Mouse (Mus musculus) kidney, adult 2 months (tissue): Measurements from ENCODE around the gene Ppp1r36. TPM values are rescaled to one million over a fixed set of nuclear protein-coding genes. Genes with fewer than 3 reads are reported as not detected.
"Not testable (repeated sequence)": the region's sequence is repeated elsewhere in the genome, so short reads cannot be mapped to it uniquely, and the experiment has no call there.

ENCODE experiments used
- DNase-seq: peaks from one replicate; pipeline ENCODE4 v3.0.0; 2021
- H3K27ac ChIP-seq: fragments of 200-500 bp; 2 replicates; pipeline ENCODE4 v1.5.1; 2012; ENCODE audit warnings: low read depth, low read length, control low read depth, inconsistent platforms; ENCODE audit not compliant: insufficient read depth
- H3K27me3 ChIP-seq: fragments of 200-500 bp; replicated peaks from 2 replicates; pipeline ENCODE4 v1.6.1; 2012; ENCODE audit warnings: mild to moderate bottlenecking, moderate library complexity, low read length, inconsistent platforms; ENCODE audit not compliant: control insufficient read depth, insufficient read depth
- H3K36me3 ChIP-seq: fragments of 200-500 bp; 2 replicates; pipeline ENCODE4 v1.6.1; 2012; ENCODE audit warnings: mild to moderate bottlenecking, moderate library complexity, low read length, inconsistent platforms; ENCODE audit not compliant: control insufficient read depth, insufficient read depth
- H3K4me1 ChIP-seq: fragments of 200-500 bp; 2 replicates; pipeline ENCODE4 v1.6.1; 2011; ENCODE audit warnings: low read length; ENCODE audit not compliant: control insufficient read depth, insufficient read depth
- H3K4me3 ChIP-seq: fragments of 200-500 bp; 2 replicates; pipeline ENCODE4 v1.5.1; 2011; ENCODE audit warnings: mild to moderate bottlenecking, low read depth, low read length, control low read depth; ENCODE audit not compliant: insufficient read depth
- CTCF ChIP-seq: fragments of 200-500 bp; conservative IDR thresholded peaks from 2 replicates; pipeline ENCODE4 v1.5.1; 2011; ENCODE audit warnings: low read depth, mild to moderate bottlenecking, control low read depth, low read length, moderate library complexity, mixed read lengths; ENCODE audit not compliant: insufficient read depth, insufficient read length
- POLR2A ChIP-seq: fragments of 200-500 bp; IDR thresholded peaks from one replicate; pipeline ENCODE4 v1.6.1; 2011; ENCODE audit warnings: low read depth, low read length, control low read depth
- WGBS: fragments of 180-500 bp; shearing (Covaris S2); methylation state at CpG from one replicate; pipeline ENCODE4 v1.1.7; 2018; 5-methylcytosine and 5-hydroxymethylcytosine counted together
- polyA plus RNA-seq: library from polyadenylated mRNA; depleted of rRNA; stranded (reverse); fragments of >200 nt; gene quantifications from 2 replicates; pipeline ENCODE4 v1.2.3, GENCODE M21; 2012

Ppp1r36 gene
- polyA plus RNA-seq, 1 experiment, result 0.31 TPM

GRCm38 (mm10) chr12:76434111-76434510 is 16.8 kb downstream of the Ppp1r36 start:
- Histone ChIP-seq H3K4me3 (no peak overlapping the region), H3K27ac (no peak overlapping the region), H3K4me1 (no peaks in the 10 kb centered on the region), H3K36me3 (no peaks in the 10 kb centered on the region), H3K27me3 (no peaks in the 10 kb centered on the region)
- no peak for DNase-seq
- WGBS, result 60% methylated on average over 7 of the region's 7 CpGs
- TF ChIP-seq CTCF (no peak), POLR2A (no peak)

- Histone ChIP-seq H3K27ac (no peak overlapping the region), H3K4me3 (no peak overlapping the region), H3K4me1 (no peaks in the 10 kb centered on the region), H3K27me3 (no peaks in the 10 kb centered on the region), H3K36me3 (no peaks in the 10 kb centered on the region)
- no peak for DNase-seq
- WGBS, result 15% methylated on average over 17 of the region's 17 CpGs
- TF ChIP-seq CTCF (no peak), POLR2A (no peak)
These were observed 17.7 kb downstream of the Ppp1r36 start for GRCm38 (mm10) chr12:76435084-76435483.

- DNase-seq, result no peak
These were observed 18.2 kb downstream of the Ppp1r36 start for GRCm38 (mm10) chr12:76435549-76435948.

GRCm38 (mm10) chr12:76443488-76443887 is 26.1 kb downstream of the Ppp1r36 start:
- not testable (repeated sequence) for H3K4me3 ChIP-seq, H3K27me3 ChIP-seq, H3K36me3 ChIP-seq, H3K27ac ChIP-seq, DNase-seq
- H3K4me1 ChIP-seq, result peaks cover 15% of the 10 kb centered on the region
- 83% methylated on average over 6 of the region's 6 CpGs for WGBS

More at GRCm38 (mm10) chr12:76435549-76435948, 18.2 kb downstream of the Ppp1r36 start:
- no peaks in the 10 kb centered on the region for H3K4me1 ChIP-seq
- H3K4me3 ChIP-seq, result no peak overlapping the region
- H3K36me3 ChIP-seq, result no peaks in the 10 kb centered on the region
- TF ChIP-seq POLR2A (no peak), CTCF (no peak)
- H3K27ac ChIP-seq, result no peak overlapping the region
- WGBS, result 46% methylated on average over 8 of the region's 8 CpGs
- no peaks in the 10 kb centered on the region for H3K27me3 ChIP-seq

GRCm38 (mm10) chr12:76444359-76444772 is 27.0 kb downstream of the Ppp1r36 start:
- Histone ChIP-seq H3K4me1 (peaks cover 15% of the 10 kb centered on the region), H3K36me3 (no peaks in the 10 kb centered on the region), H3K27me3 (no peaks in the 10 kb centered on the region), H3K4me3 (peak overlapping the region; percentile 53), H3K27ac (no peak overlapping the region)
- no peak for TF ChIP-seq CTCF
- no peak for TF ChIP-seq POLR2A
- 39% methylated on average over 10 of the region's 10 CpGs for WGBS
- DNase-seq, result peak; percentile 47

GRCm38 (mm10) chr12:76444862-76445261 is 27.5 kb downstream of the Ppp1r36 start:
- TF ChIP-seq CTCF (no peak), POLR2A (no peak)
- peaks cover 15% of the 10 kb centered on the region for H3K4me1 ChIP-seq
- WGBS, result 56% methylated on average over 6 of the region's 6 CpGs
- H3K27me3 ChIP-seq, result no peaks in the 10 kb centered on the region
- H3K27ac ChIP-seq, result peak overlapping the region; percentile 70; the same call in 1 of the 2 replicates
- H3K36me3 ChIP-seq, result no peaks in the 10 kb centered on the region
- peak overlapping the region; percentile 53 for H3K4me3 ChIP-seq
- DNase-seq, result peak; percentile 16

- Histone ChIP-seq H3K4me1 (peaks cover 15% of the 10 kb centered on the region), H3K27ac (peak overlapping the region; percentile 92), H3K4me3 (no peak overlapping the region), H3K27me3 (no peaks in the 10 kb centered on the region), H3K36me3 (no peaks in the 10 kb centered on the region)
- 31% methylated on average over 11 of the region's 11 CpGs for WGBS
- DNase-seq, result peak; percentile 92
- TF ChIP-seq CTCF, result no peak
- TF ChIP-seq POLR2A, result no peak
These were observed 28.9 kb downstream of the Ppp1r36 start for GRCm38 (mm10) chr12:76446201-76446600.

- DNase-seq, result no peak
- WGBS, result 67% methylated on average over 6 of the region's 6 CpGs
- Histone ChIP-seq H3K27me3 (no peaks in the 10 kb centered on the region; the same call in 1 of the 2 replicates), H3K4me3 (no peak overlapping the region), H3K4me1 (peaks cover 15% of the 10 kb centered on the region), H3K36me3 (no peaks in the 10 kb centered on the region), H3K27ac (no peak overlapping the region)
- TF ChIP-seq CTCF (no peak), POLR2A (no peak)
These were observed 30.8 kb downstream of the Ppp1r36 start for GRCm38 (mm10) chr12:76448127-76448526.
